Mouse (Mus musculus) macrophage (primary cell): ENCODE results near the gene Zbtb9. TPM values are rescaled to one million over a fixed set of nuclear protein-coding genes. Genes with fewer than 3 reads are reported as not detected.

Experiments used
- H3K27ac ChIP-seq: fragments of 350-480 bp; formaldehyde crosslinking; 2 replicates; pipeline ENCODE4 v1.9.0; 2021
- H3K36me3 ChIP-seq: fragments of 350-480 bp; formaldehyde crosslinking; 2 replicates; pipeline ENCODE4 v1.9.0; 2021; ENCODE audit errors: inconsistent target
- H3K4me3 ChIP-seq: fragments of 350-480 bp; formaldehyde crosslinking; 2 replicates; pipeline ENCODE4 v1.9.0; 2021; ENCODE audit errors: inconsistent target
- H3K79me2 ChIP-seq: fragments of 350-480 bp; formaldehyde crosslinking; 2 replicates; pipeline ENCODE4 v1.9.0; 2021; ENCODE audit errors: inconsistent target
- WGBS: methylation state at CpG from one replicate; pipeline ENCODE4 v1.1.7; 2026; ENCODE audit warnings: inconsistent platforms; ENCODE audit not compliant: missing documents; 5-methylcytosine and 5-hydroxymethylcytosine counted together
- polyA plus RNA-seq: library from polyadenylated mRNA; stranded (reverse); fragments of 250-400 nt; gene quantifications from 3 replicates; pipeline ENCODE4 v1.2.4, GENCODE M21; 2018; ENCODE audit warnings: inconsistent platforms

Gene Zbtb9
- polyA plus RNA-seq, 1 experiment from 2014 or later, result 9.3 TPM

DNA sequence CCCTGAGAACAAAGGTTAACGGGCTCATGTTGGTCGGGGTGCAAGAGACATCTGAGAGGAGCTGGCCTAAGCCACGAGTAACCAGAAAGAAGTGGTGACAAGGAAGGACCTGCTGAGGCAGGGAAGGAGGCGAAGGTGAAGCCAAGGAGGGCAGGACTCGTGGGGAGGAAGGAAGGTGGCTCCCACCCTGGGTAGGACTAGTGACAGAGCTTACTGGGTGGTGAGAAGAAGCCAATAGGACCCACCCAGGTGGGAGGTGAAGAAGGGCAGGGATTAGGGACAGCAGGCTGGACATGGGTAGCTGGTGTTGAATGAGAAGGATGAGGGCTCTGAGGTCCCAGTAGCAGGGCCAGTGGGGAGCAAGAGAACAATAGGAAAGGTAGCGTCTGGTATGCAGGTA lies 19.8 kb upstream of the Zbtb9 start:
- no peak overlapping the region for H3K4me3 ChIP-seq
- H3K27ac ChIP-seq, result no peak overlapping the region
- WGBS, result 80% methylated on average over 6 of the region's 6 CpGs
- H3K79me2 ChIP-seq, result no peaks in the 10 kb centered on the region
- no peaks in the 10 kb centered on the region for H3K36me3 ChIP-seq

DNA sequence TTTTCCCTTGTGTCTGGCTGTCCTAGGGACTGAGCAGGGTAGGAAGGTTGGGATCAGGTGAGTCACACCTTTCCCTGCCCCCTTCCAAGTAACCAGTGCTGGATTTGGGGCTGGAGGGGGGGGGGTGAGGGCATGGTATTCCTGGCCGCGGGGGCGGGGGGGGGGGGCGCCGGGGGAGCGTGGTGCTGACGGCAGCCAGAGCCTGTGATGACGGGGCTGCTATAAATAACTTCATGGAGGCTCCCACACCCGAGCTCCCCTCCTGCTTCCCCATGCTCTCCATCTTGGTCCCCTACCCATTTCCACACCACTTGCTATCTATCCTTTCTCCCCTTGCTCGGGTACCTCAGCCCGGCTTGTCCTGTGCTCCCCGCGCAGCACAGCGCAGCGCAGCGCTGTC lies 19.2 kb upstream of the Zbtb9 start:
- H3K36me3 ChIP-seq, result no peaks in the 10 kb centered on the region
- H3K79me2 ChIP-seq, result no peaks in the 10 kb centered on the region
- no peak overlapping the region for H3K4me3 ChIP-seq
- WGBS, result 84% methylated on average over 8 of the region's 16 CpGs
- no peak overlapping the region for H3K27ac ChIP-seq

DNA sequence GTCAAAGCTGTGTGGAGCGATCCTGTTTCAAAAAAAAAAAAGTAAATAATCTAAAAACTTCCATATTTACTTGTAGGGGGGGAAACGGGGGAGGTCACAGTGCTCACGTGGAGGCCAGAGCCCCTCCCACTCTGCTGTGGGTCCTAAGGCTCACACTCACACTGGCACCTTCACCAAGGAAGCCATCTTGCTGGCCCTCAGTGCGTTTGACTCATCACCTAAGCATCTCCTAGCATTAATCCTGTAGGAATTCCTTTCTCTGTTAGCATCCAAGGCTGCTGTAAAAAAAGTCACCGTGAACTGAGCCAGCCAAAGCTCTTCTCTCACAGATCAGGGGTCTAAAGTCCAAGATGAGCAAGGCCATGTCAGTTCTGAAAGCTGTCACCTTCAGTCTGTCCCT lies 16.7 kb upstream of the Zbtb9 start:
- Histone ChIP-seq H3K4me3 (no peak overlapping the region), H3K79me2 (no peaks in the 10 kb centered on the region), H3K27ac (no peak overlapping the region), H3K36me3 (no peaks in the 10 kb centered on the region)
- 86% methylated on average over 5 of the region's 5 CpGs for WGBS

DNA sequence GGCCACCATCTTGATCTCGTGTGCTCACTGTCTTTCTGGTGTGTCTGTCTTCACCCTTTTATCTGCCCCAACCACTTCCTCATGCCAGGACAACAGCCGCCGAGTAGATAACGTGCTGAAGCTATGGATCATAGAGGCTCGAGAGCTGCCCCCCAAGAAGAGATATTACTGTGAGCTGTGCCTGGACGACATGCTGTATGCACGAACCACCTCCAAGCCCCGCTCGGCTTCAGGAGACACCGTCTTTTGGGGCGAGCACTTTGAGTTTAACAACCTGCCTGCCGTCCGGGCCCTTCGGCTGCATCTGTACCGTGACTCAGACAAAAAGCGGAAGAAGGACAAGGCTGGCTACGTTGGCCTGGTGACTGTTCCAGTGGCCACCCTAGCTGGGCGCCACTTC lies 16.1 kb upstream of the Zbtb9 start:
- no peak overlapping the region for H3K27ac ChIP-seq
- WGBS, result 80% methylated on average over 17 of the region's 18 CpGs
- no peak overlapping the region for H3K4me3 ChIP-seq
- H3K36me3 ChIP-seq, result no peaks in the 10 kb centered on the region
- no peaks in the 10 kb centered on the region for H3K79me2 ChIP-seq

DNA sequence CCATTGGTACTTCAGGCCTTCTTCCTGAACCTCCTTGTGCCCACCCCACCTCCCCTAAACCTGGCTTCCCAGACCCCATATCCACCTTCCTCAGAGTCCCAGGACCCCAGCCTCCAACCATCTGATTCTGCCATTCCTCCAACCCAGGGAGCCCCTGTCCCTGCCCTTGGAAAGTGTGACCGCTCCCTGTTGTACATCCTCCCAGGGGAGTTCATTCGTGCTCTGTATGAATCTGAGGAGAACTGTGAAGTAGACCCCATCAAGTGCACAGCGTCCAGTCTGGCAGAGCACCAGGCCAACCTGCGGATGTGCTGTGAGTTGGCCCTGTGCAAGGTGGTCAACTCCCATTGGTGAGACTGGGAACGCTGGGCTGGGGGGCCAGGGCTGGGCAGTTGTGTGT lies 15.1 kb upstream of the Zbtb9 start:
- WGBS, result 97% methylated on average over 5 of the region's 5 CpGs

DNA sequence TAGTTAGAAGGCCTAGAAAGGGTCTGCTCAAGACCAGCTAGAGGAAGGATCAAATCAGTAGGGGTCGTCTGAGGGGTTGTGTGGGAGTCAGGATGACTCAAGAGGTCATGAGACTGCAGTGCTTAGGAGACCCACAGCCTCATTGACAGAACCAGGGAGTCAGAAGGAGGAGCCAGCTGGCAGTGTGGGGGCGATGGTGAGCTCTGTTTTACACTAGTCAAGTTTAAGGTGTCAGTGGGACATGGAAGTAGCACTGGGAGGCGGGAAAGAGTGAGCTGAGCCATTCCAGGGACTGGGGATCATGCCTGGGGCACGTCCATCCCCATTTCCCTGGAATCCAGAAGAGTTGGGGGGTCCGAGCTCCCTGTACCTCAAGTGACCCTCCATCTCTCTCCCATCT lies 14.1 kb upstream of the Zbtb9 start:
- H3K79me2 ChIP-seq, result no peaks in the 10 kb centered on the region
- 87% methylated on average over 5 of the region's 5 CpGs for WGBS
- H3K27ac ChIP-seq, result no peak overlapping the region
- H3K4me3 ChIP-seq, result no peak overlapping the region
- no peaks in the 10 kb centered on the region for H3K36me3 ChIP-seq

More for the DNA sequence above, 15.1 kb upstream of the Zbtb9 start:
- no peak overlapping the region for H3K27ac ChIP-seq
- no peaks in the 10 kb centered on the region for H3K79me2 ChIP-seq
- no peak overlapping the region for H3K4me3 ChIP-seq
- H3K36me3 ChIP-seq, result no peaks in the 10 kb centered on the region

DNA sequence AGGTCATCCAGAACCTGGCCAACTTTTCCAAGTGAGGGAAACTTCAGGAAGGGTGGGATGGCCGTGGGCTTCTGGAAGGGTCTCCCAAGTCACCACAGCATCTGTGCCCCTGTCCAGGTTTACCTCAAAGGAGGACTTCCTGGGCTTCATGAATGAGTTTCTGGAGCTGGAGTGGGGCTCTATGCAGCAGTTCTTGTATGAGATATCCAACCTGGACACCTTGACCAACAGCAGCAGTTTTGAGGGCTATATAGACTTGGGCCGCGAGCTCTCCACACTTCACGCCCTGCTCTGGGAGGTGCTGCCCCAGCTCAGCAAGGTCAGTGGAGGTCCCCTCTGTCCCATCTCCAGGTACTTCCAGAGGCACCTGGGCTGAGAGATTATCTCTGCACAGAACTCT lies 13.2 kb upstream of the Zbtb9 start:
- Histone ChIP-seq H3K79me2 (no peaks in the 10 kb centered on the region), H3K36me3 (no peaks in the 10 kb centered on the region), H3K4me3 (no peak overlapping the region), H3K27ac (no peak overlapping the region)
- WGBS, result 98% methylated on average over 4 of the region's 4 CpGs

DNA sequence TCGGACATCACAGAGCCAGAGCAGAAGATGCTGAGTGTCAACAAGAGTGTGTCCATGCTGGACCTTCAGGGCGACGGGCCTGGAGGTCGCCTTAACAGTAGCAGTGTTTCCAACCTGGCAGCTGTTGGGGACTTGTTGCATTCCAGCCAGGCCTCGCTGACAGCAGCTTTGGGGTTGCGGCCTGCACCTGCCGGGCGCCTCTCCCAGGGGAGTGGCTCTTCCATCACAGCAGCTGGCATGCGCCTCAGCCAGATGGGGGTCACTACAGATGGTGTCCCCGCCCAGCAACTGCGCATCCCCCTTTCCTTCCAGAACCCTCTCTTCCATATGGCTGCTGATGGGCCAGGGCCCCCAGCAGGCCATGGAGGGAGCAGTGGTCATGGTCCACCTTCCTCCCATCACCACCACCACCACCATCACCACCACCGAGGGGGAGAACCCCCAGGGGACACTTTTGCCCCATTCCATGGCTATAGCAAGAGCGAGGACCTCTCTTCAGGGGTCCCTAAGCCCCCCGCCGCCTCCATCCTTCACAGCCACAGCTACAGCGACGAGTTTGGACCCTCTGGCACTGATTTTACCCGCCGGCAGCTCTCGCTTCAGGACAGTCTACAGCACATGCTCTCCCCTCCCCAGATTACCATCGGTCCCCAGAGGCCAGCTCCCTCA lies 11.3 kb upstream of the Zbtb9 start:
- Histone ChIP-seq H3K27ac (no peak overlapping the region), H3K36me3 (no peaks in the 10 kb centered on the region), H3K79me2 (no peaks in the 10 kb centered on the region), H3K4me3 (no peak overlapping the region)
- WGBS, result 96% methylated on average over 20 of the region's 21 CpGs

DNA sequence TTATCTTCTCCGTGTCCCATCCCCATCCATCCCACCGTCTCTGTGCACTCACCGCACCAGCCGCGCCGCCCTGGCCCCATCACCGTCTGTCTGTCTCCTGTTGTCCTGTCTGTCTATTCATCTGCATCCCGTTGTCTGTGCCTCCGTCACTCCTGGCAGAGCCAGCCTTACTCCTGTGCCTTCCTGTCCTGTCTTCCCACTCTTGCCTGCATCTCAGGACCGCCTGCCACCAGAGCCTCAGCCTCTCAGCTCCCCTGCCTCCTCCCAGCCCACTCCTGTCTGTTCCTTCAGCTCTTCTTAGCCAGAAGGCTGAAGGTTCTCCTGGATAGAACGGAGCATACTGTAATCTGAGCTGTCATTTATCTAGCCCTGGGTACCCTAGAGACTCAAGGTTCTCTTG lies 6.0 kb upstream of the Zbtb9 start:
- H3K36me3 ChIP-seq, result no peaks in the 10 kb centered on the region
- H3K4me3 ChIP-seq, result no peak overlapping the region
- 97% methylated on average over 11 of the region's 11 CpGs for WGBS
- no peaks in the 10 kb centered on the region for H3K79me2 ChIP-seq
- H3K27ac ChIP-seq, result no peak overlapping the region

DNA sequence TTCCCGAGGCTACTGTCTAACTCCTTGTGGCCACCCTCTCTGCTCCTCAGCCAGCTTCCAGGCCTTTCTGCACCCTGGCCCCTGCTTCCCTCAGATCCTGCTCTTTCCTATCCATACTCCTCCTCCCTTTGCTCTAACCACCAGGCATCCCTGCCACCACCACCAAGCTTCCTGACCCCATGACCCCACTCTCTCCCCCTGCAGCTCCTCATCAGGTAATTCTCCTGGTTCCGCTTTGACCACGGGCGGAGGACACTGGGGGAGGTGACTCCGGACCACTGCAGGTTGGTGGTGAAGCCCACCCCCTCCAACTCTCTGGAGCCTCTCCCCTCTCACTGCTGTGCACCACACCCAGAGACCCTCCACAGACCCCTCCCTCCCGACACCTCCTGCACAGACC lies 5.5 kb upstream of the Zbtb9 start:
- WGBS, result 91% methylated on average over 6 of the region's 6 CpGs
- H3K4me3 ChIP-seq, result no peak overlapping the region
- no peaks in the 10 kb centered on the region; the same call in 1 of the 2 replicates for H3K79me2 ChIP-seq
- no peak overlapping the region for H3K27ac ChIP-seq
- H3K36me3 ChIP-seq, result no peaks in the 10 kb centered on the region

DNA sequence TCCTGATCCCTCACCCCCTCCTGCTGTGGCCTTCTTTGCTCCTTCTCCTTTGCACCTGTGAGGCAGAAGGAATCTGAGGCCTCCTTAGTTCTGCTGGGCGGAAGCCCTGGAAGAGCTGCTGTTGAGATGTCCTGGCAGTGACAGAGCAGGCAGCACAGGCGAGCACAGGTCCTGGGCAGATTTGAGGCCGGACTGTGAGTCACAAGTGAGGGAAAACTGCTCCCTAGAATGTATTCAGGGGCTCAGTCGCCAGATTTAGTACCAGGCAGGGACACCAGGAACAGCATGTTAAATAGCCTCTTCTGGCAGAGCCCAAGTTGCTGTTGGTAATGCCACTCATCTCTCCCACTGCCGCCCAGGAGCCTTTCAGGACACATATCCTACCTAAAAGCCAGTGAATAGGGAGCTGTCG lies 4.8 kb upstream of the Zbtb9 start:
- H3K36me3 ChIP-seq, result no peaks in the 10 kb centered on the region
- H3K79me2 ChIP-seq, result peaks cover under 1% of the 10 kb centered on the region; the same call in 1 of the 2 replicates
- H3K4me3 ChIP-seq, result no peak overlapping the region
- 94% methylated on average over 6 of the region's 6 CpGs for WGBS
- no peak overlapping the region for H3K27ac ChIP-seq

DNA sequence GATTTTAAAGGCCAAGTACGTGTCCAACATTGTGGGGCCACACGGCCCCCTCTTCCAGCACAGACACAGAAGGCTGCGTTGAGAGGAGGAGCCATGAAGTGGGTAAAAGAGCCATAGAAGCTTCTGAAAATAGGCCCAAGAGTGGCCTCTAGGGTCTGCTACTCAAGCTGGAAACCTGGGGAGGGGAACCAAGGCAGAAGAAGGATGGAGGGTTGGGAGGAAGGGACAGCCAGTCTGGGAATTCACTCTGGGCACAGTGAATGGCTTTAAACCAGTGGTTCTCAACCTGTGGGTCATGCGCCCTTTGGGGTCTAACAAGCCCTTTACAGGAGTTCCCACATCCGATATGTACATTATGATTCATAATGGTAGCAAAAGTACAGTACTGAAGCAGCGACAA lies 3.7 kb upstream of the Zbtb9 start:
- no peak overlapping the region for H3K4me3 ChIP-seq
- 91% methylated on average over 6 of the region's 6 CpGs for WGBS
- peaks cover 11% of the 10 kb centered on the region for H3K79me2 ChIP-seq
- no peak overlapping the region for H3K27ac ChIP-seq
- no peaks in the 10 kb centered on the region for H3K36me3 ChIP-seq

DNA sequence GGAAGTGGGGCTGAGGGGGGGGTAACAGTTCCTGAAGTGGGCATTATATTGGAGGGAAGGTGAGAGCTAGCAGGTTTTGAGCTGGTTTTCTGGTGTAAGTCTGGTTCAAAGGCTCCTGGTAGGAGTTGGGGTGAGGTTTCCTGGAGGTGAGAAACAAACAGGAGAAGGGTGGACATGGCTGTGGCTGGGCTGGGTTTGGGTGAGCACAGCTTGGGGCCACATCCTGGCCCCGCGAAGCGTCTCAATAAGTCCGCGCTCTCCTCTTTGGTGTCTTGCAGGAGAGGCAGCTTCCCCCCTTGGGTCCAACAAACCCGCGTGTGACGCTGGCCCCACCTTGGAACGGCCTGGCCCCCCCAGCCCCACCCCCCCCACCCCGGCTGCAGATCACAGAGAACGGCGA lies 2.7 kb upstream of the Zbtb9 start:
- WGBS, result 73% methylated on average over 12 of the region's 12 CpGs
- no peak overlapping the region for H3K27ac ChIP-seq

DNA sequence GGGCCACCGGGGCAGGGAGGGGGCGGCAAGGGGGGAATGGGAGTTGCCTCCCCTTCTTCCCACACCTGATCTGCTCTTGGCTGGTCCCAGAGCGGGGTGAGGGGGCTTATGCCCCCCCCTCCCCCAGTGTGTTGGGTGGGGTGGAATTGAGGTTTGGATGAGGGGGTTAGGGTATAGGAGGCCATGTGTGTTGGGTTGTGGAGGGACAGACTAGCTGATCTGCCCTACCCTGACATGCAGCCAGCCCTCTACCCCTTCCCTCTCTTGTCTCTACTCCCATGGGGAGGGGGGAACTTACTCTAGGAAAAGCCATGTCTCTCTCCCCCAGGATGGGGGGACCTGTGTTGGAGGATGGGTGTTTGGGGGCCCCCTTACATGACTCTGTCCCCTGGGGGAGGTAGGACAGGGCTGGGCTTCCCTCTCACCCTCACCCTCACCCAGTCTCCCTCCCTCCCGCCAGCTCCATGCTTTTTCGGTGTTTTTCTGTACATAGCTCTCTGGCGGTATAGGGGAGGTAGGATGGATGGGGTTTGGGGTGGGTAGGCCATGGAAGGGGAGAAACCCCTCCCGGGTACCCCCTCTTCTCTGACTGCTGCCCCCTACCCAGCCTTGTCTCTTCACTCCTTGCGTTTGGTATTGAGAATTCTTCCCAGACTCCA lies 1.6 kb upstream of the Zbtb9 start:
- 0 out of 2 replicates have a peak, but pooled peaks cover 7% of the 10 kb centered on the region for H3K36me3 ChIP-seq
- H3K27ac ChIP-seq, result no peak overlapping the region
- peaks cover 32% of the 10 kb centered on the region for H3K79me2 ChIP-seq
- 88% methylated on average over 6 of the region's 8 CpGs for WGBS
- H3K4me3 ChIP-seq, result no peak overlapping the region

More for the DNA sequence above, 2.7 kb upstream of the Zbtb9 start:
- peaks cover 20% of the 10 kb centered on the region for H3K79me2 ChIP-seq
- H3K36me3 ChIP-seq, result no peaks in the 10 kb centered on the region
- no peak overlapping the region for H3K4me3 ChIP-seq

DNA sequence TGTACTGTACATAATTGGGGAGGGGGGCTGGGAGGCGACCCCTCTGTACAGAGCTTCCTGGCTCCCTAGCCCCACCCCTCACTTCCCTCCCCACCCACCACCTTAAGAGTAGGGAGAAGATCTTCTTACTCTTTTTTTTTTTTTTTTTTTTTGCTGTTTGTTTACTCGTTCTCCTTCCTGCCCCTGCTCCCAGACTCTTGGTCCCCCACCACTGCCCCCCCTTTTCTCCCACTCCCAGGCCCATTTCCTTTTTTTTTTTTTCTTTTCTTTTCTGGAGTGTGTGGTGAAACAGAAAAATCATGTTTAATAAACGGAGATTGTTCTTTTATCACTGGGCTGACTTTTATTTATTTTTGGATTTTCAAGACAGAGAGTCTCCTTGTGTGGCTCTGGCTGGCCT lies 860 bp upstream of the Zbtb9 start:
- 0% methylated on average over 2 of the region's 3 CpGs for WGBS
- peak overlapping the region; percentile 57 for H3K27ac ChIP-seq

More for the DNA sequence above, 860 bp upstream of the Zbtb9 start:
- Histone ChIP-seq H3K79me2 (peaks cover 32% of the 10 kb centered on the region), H3K4me3 (peak overlapping the region; percentile 87), H3K36me3 (0 out of 2 replicates have a peak, but pooled peaks cover 10% of the 10 kb centered on the region)
